Mouse (Mus musculus) thymus, postnatal 10 days (tissue): ENCODE results near the gene Ovol1.

Experiments
- DNase-seq, 2 experiments: peaks; one replicate each; pipeline ENCODE4 v3.0.0; 2021; ENCODE audit warnings: low spot score in 2 of 2

The Ovol1 gene

GRCm38 (mm10) chr19:5560457-5561041, at the start of gene Ovol1:
TSS of gene Ovol1 (minus strand) at chr19:5560646.
- DNase-seq: no peak

- peak; percentile 87 to 89 for DNase-seq
These were observed 49.3 kb upstream of the Ovol1 start, which contains the start of gene Kat5 for GRCm38 (mm10) chr19:5609547-5610404. TSS of gene Kat5 (minus strand) at chr19:5610237.

DNA sequence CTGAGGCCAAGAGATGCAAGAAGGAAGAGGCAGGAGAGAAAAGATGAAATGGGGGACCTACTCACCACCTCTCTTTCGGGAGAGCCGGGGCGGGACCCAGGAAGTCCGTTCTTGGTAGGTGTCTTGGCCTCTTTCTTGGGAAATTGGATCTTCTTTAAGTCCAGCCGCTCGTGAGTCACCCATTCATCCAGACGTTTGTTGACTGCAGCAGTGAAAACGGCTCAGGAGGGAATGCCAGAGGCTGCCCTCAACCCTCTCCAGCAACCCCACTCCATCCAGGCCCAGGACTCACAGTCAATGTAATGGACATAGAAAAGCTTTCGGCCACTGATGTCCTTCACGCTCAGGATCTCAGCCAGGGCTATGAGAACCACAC, 48.7 kb upstream of the Ovol1 start:
- DNase-seq: no peak

GRCm38 (mm10) chr19:5608707-5609106, 48.3 kb upstream of the Ovol1 start:
- no peak for DNase-seq

DNA sequence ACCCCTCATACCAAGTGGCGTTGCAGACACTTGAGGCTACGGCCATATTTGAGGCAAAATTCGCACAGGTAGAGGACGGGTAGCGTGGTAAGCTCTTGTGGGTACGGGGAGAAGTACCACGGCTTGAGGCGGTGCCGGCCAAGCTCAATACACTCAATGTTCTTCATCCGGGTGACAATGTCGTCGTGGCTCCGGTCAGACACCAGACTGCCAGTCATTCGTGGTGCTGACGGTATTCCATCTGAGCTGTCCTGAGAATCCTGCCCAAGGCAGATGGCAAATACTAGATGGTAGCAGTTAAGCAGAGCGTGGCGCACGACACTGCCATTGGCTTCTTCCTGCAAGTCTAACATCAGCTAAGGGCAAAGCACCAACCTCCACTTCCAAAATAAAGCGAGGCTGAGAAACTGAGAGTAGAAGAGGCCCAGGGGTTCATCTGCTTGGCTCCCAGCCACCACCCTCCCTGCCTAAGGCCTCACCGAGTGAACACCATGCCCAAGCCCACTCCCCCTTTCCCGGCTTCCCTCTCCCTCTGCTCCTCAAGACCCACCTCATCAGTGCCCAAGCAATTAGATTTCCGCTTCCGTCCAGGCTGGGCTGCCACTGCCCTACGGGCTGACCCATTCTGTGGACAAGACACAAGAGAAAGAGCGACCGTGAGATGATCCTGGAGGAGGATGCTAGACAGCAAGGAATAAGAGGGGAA, 47.4 kb upstream of the Ovol1 start:
- no peak for DNase-seq

- no peak for DNase-seq
These were observed 45.8 kb upstream of the Ovol1 start for GRCm38 (mm10) chr19:5606196-5606595.

DNA sequence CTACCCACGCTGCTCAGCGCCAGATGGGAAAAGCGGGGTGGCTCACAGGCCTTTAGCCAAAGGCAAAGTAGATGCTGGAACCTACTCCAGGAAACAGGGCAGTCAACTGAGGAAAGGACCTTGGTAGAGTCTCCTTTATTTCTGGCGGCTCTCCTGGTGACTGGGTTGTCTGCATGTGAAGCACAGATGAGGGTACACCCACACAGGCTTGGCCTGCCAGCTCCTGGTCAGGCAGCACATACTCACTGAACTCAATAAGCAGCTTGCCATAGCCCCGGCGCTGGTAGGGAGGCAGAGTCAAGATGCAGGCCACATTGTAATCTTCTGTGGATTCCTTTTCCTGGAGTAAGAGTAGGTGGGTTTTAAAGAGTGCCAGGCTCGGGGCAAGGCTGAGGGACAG, 44.7 kb upstream of the Ovol1 start:
- no peak for DNase-seq

DNA sequence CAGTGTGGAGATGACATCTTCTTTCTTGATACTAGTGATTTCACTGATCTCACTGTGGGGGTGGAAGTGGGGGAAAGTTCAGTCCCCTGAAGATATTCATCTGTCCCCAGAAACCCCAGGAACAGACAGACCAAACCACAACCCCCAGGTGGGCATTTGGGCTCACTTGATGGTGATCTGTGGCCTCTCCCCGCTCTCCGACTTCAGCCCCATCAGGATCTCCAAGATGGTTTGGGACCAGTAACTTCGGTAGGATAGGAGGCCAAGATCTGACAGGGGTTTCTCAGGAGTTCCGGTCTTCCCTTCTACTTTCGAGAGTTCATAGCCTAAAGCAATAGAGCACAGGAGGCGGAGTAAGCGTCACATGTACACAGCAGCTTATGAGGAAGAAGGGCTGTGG, 43.2 kb upstream of the Ovol1 start:
- no peak for DNase-seq

- DNase-seq: peak; percentile 82 to 84
These were observed 41.5 kb upstream of the Ovol1 start, which contains the start of gene Rnaseh2c for GRCm38 (mm10) chr19:5601752-5602541. TSS of gene Rnaseh2c (plus strand) at chr19:5601873.

DNA sequence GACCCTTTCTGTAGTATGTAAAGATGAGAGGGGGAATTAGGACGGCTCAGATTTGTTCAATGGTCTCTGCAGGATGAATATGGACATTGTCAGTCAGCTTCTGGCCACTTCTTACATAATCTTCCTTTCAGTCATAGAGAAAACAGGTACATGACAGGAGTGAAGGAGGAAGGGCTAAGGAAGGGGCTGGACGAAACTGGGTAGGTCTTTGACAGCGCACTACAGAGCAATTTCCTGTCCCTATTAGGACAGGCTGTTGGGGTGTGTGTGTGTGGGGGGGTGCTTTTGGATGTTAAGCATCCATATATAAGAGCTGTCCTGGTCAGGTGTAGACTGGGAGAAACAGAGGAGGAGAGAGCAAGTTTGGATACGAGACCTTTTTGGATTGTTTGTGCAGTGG, 38.8 kb upstream of the Ovol1 start:
- no peak for DNase-seq

DNA sequence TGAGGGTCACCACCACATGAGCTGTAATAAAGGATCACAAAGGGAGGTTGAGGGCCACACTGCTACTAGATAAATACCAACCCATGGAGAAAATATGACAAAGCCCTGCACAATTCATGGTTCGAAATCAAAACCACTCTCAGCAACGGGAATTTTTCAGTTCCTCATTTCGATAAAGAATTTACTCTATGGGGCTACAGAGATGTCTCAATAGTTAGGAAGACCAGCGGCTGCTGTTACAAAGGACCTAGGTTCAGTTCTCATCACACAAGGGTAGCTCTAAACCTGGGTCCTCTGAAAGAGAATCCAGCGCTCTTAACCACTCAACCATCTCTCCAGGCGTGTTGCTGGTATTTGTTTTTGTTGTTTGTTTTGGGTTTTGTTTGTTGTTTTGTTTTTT, 31.4 kb upstream of the Ovol1 start:
- DNase-seq: no peak

- DNase-seq: no peak
These were observed 28.7 kb upstream of the Ovol1 start for GRCm38 (mm10) chr19:5589159-5589558.

- no peak for DNase-seq
These were observed 21.5 kb upstream of the Ovol1 start for GRCm38 (mm10) chr19:5581995-5582394.

GRCm38 (mm10) chr19:5580776-5581175, 20.3 kb upstream of the Ovol1 start:
- DNase-seq: no peak

GRCm38 (mm10) chr19:5579971-5580370, 19.5 kb upstream of the Ovol1 start:
- DNase-seq: no peak

DNA sequence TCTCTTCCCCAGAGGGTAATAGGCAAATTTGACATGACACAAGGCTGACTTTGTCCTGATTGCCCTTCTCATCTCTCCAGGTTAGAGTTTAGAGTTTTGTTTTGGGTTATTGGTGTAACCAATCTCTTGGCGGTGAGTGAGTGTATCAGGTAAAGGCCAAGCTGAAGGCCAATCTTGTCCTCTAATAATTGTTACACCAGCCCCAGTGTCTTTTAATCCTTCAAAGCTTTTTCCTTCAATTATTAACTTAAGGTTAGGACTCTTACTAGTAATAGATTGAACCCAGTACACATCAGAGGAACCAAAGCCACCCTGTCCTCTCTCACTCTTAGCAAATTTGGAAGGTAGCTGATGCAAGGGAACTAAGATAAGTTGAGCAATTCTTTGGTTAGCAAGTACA, 14.9 kb upstream of the Ovol1 start:
- DNase-seq: no peak

GRCm38 (mm10) chr19:5572331-5573125, 12.1 kb upstream of the Ovol1 start:
- DNase-seq: no peak

DNA sequence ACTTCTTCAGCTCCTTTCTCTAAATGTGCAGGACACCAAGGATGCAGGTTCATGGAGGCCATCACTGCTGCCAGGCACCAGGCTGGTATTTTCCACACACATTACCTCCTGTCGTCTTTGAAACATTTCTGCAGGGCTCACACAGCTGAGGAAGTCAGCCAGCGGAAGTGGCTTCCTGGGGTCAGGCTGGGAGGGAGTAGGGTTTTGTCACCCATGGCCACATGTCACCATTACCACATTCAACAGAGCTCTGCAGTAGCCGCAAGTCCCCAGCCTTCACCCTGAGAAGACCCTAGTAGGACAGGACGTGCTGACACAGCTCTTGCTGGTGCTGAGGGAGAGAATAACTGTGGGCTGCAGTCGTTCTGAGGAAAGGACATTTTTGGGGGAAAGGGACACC, 11.4 kb upstream of the Ovol1 start:
- DNase-seq: peak; percentile 20 to 28

- DNase-seq: no peak
These were observed 10.2 kb upstream of the Ovol1 start for GRCm38 (mm10) chr19:5570353-5571246.

DNA sequence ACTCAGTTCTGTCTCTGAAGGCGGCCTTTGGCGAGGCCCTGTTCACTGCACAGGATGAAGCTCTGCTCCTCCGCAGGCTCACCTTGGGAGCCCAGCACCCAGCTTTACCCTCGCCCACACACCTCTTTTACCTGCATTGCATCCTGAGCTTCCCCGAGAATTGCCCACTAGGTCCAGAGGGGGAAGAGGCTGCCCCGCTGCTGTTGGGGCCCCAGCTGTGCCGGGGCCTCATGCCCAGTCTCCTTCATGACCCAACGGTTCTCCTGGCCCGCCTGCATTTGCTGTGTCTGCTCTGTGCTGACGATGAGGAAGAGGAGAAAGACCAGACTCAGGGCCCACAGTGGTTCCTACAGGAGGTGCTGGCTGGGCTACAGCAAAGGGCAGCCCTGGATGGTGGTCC, 9.1 kb upstream of the Ovol1 start:
- no peak for DNase-seq
